In genomic region chr10:74935016-74935415, GRCm38 (mm10) we compare ENCODE assay signal across 8 mouse cellular contexts. TPM values are rescaled to one million over a fixed set of nuclear protein-coding genes. Genes with fewer than 3 reads are reported as not detected.
DNase-seq lines count a peak whose midpoint lies in the region; ATAC-seq lines count a peak whose summit lies in the region.

No protein-coding gene starts in this region.

- no peaks in the 10 kb centered on the region for H3K27me3 ChIP-seq in embryonic facial prominence, embryonic 10.5 days (replicated peaks; ENCODE audit: low read depth, poor library complexity, severe bottlenecking)
- no peaks in the 10 kb centered on the region for H3K27me3 ChIP-seq in hindbrain, embryonic 16.5 days (replicated peaks; ENCODE audit: control insufficient read depth, insufficient read depth, low read length)

- ATAC-seq in hindbrain, embryonic 16.5 days, result no peak

- WGBS in embryonic facial prominence, embryonic 10.5 days, result 30% methylated on average over 6 of the region's 6 CpGs
- WGBS in hindbrain, embryonic 16.5 days, result 32% methylated on average over 6 of the region's 6 CpGs

- no peaks in the 10 kb centered on the region for H3K4me1 ChIP-seq in embryonic facial prominence, embryonic 10.5 days
- peaks cover 2% of the 10 kb centered on the region; the same call in 1 of the 2 replicates for H3K4me1 ChIP-seq in hindbrain, embryonic 16.5 days (ENCODE audit: control insufficient read depth, insufficient read depth, low read depth, low read length)

- H3K4me3 ChIP-seq in embryonic facial prominence, embryonic 10.5 days, result no peak overlapping the region
- no peak overlapping the region for H3K4me3 ChIP-seq in hindbrain, embryonic 16.5 days (ENCODE audit: low read length)

- DNase-seq in heart, adult 11 months, result peak; percentile 85
- DNase-seq in heart, adult 18-20 months, result no peak
- DNase-seq in right cerebral cortex, adult 18-20 months, result peak; percentile 45
- no peak for DNase-seq in right cerebral cortex, postnatal 25 days
- DNase-seq in embryonic facial prominence, embryonic 10.5 days (ENCODE audit: low spot score), result peak; percentile 31
- DNase-seq in retina, embryonic 14.5 days (ENCODE audit: low spot score), result peak; percentile 66
- DNase-seq in Muller cell, postnatal 12 days (ENCODE audit: inconsistent ontology term), result no peak

- no peak overlapping the region for H3K27ac ChIP-seq in embryonic facial prominence, embryonic 10.5 days (replicated peaks)
- no peak overlapping the region for H3K27ac ChIP-seq in hindbrain, embryonic 16.5 days (ENCODE audit: low read depth, low read length)

- no peaks in the 10 kb centered on the region for H3K9me3 ChIP-seq in embryonic facial prominence, embryonic 10.5 days
- no peaks in the 10 kb centered on the region for H3K9me3 ChIP-seq in hindbrain, embryonic 16.5 days (ENCODE audit: control insufficient read depth, low read length)

- H3K36me3 ChIP-seq in embryonic facial prominence, embryonic 10.5 days (replicated peaks), result no peaks in the 10 kb centered on the region
- H3K36me3 ChIP-seq in hindbrain, embryonic 16.5 days (ENCODE audit: control insufficient read depth, insufficient read depth, low read length), result no peaks in the 10 kb centered on the region

- H3K9ac ChIP-seq in hindbrain, embryonic 16.5 days (ENCODE audit: low read depth, low read length), result no peak overlapping the region

- no peak overlapping the region for H3K4me2 ChIP-seq in hindbrain, embryonic 16.5 days (ENCODE audit: low read length)

RNA-seq across cellular contexts. Expression of gene Gnaz, which starts 32.0 kb away (rescaled TPM):
- total RNA-seq in heart, adult 18-20 months (2021), result under 1 TPM; 0.33 to 0.57 TPM
- polyA plus RNA-seq in embryonic facial prominence, embryonic 10.5 days (2016; fragmentation: Nextera tagmentation; extraction: Ambion mirVana), result 5.1 TPM in 2 replicates
- polyA plus RNA-seq in hindbrain, embryonic 16.5 days (2015; fragmentation: Nextera tagmentation; extraction: Ambion mirVana), result 87.3 and 96.0 TPM in 2 replicates

Comparison
In these comparisons a context has a peak if more than half of its experiments do, and no peak if none do; other contexts are left out.
1. DNase-seq: peak in heart, adult 11 months (single experiment), right cerebral cortex, adult 18-20 months (single experiment), embryonic facial prominence, embryonic 10.5 days (single experiment) and retina, embryonic 14.5 days (single experiment); none in heart, adult 18-20 months (0 of 2), right cerebral cortex, postnatal 25 days (single experiment) and Muller cell, postnatal 12 days (single experiment).
2. RNA of gene Gnaz, which starts 32.0 kb away (polyA plus RNA-seq): 87.3 to 96.0 TPM in hindbrain, embryonic 16.5 days; 5.1 TPM in embryonic facial prominence, embryonic 10.5 days; every median in the first group is over 10 times any median in the second.